Mouse (Mus musculus) ovary, postnatal 36 days (tissue): Measurements from ENCODE around the gene Gm49333.
"Not testable (repeated sequence)": the region's sequence is repeated elsewhere in the genome, so short reads cannot be mapped to it uniquely, and the experiment has no call there.

Source experiments
- DNase-seq: peaks from one replicate; pipeline ENCODE4 v3.0.0; 2022; ENCODE audit warnings: low spot score, mixed read lengths

The Gm49333 gene

DNA sequence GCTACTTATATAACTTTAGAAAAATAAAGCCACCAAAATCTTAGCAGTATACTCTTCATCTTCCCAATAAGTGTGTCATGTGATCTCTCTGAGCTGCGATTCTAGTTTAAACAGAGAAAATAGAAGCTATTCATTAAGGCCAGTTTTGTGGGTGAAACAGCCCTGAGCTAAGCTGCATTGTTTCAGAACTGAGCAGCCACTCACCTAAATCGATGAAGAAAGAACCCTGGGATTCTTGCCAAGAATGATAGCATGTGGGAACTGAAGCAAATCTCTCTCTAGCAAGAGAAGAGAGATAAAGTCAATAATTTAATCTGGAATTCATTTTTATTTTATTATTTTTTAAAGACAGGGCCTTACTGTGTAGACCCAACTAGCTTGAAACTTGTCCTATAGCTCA lies 11.8 kb downstream of the Gm49333 start:
- no peak for DNase-seq

DNA sequence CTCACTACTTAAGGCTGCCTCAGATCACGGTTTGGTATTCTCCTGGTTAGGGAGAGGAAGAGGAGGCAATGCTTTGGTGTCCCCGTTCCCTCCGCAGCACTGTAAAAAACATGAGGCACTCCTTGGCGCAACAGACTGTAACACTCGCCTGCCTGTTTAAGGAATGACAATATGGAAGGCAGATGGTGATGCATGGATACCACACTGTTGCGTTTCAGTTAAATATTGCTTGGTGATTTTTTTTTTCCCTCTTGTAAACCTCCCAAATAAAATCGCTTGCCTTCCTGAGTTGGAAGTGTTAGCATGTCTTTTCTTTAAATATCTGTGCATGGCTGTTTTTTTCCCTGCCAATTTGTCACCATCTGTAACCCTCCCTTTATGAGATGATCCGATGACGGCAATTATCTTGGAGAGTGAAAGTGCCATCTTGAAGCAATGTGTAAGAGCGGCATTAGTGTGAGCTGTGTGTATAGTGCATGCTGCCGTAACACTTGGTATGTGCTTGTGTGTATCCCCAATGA lies 17.5 kb downstream of the Gm49333 start:
- no peak for DNase-seq

DNA sequence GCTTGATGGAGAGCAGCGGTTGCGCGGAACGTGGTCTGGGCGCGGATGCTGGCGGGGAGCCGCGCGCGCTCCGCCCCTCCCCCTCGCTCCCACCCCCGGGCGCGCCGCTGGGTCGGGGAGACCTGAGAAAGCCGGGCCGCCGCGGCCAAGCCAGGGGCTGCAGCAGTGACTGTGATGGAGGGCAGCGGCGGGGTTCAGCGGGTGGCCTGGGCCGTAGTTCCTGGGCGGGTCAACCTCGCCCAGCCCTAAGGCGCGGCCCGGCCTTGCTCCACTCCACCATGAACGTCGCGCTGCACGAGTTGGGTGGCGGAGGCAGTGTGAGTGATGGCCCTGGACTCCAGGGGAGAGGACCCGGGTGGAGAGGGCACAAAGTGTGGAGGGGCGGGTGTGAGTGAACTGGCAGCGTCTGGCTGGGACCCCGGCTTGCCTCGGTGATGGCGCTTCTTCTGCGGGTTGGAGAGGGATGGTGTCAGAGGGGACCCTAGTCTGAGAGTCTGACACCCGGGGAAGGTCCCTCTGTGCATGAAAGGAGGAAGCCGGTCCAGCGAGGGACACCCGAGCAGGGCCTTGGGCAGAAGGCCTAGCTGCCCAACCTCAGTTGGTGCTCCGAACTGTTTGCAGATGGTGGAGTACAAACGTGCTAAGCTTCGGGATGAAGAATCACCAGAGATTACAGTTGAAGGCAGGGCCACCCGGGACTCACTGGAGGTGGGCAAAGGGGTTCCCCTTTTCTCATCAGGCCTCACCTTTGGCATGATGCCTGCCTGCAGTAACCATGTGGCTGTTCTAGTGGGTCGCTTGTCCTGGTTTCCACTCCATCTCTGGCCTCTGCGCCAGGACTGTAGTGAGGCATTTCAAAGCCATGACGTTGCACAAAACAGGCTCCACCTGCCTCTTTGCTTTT lies 18.6 kb downstream of the Gm49333 start, which contains the start of gene Ece2:
Ece2 (plus strand) TSS at position 98 of the 904 bp plus-strand sequence.
- DNase-seq, result peak; percentile 48

DNA sequence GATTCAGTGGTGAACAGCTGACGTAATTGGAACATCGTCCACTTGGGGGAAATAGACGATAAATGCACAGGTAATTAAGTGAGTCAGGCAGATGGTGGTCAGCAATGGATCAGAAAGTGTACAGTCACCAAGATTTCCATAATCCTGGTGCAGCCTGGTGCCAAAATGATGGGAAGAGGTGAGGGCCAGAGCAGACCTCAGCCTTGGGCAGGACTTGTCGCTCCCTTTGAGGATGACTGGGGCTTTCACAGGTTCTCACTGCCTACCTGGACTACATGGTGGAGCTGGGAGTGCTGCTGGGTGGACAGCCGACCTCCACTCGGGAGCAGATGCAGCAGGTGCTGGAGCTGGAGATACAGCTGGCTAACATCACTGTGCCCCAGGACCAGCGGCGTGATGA lies 26.0 kb downstream of the Gm49333 start:
- no peak for DNase-seq

DNA sequence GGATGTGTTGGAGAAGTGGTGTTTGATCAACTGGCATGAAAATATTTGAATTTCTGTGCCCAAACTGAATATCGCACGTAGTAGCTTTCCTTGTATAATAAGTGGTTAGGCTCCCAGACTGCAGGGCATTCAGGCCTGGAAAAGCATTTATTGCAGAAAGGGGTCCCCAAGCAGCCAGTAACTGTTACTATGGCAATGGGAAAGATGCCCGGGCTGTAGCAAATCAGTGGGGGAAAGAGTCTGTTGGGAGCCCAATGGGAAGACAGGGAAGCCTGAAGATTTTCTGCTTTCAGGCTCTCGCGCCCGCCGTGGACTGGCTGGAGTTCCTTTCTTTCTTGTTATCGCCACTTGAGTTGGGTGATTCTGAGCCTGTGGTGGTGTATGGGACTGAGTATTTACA lies 27.0 kb downstream of the Gm49333 start:
- no peak for DNase-seq

DNA sequence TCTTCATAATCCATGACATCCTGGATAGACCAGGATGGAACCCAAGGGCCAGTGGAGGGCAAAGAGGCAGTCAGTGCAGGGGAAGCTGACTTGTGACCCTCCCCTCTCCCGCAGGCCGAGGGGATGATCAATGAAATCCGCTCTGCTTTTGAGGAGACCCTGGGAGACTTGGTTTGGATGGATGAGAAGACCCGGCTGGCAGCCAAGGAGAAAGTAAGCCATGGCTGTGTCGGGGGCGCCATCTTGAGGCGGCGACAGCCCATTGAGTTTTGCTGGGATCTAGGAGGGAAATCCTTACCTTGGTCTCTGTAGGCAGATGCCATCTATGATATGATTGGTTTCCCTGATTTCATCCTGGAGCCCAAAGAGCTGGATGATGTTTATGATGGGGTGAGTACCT lies 30.8 kb downstream of the Gm49333 start:
- DNase-seq, result peak; percentile 71

DNA sequence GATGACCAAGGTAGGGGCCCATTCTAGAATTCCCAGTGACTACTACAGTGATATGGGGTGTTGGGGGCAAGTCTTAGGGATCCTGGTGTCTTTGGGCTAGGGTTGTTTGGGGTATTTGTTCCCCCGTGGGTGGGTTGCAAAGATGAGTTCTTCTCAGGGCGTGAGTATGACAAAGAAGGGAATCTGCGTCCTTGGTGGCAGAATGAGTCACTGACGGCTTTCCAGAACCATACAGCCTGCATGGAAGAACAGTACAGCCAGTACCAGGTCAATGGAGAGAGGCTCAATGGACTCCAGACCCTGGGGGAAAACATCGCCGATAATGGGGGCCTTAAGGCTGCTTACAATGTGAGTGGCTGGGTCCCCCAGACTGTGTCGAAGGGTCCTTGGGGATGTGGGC lies 32.5 kb downstream of the Gm49333 start:
- no peak for DNase-seq

DNA sequence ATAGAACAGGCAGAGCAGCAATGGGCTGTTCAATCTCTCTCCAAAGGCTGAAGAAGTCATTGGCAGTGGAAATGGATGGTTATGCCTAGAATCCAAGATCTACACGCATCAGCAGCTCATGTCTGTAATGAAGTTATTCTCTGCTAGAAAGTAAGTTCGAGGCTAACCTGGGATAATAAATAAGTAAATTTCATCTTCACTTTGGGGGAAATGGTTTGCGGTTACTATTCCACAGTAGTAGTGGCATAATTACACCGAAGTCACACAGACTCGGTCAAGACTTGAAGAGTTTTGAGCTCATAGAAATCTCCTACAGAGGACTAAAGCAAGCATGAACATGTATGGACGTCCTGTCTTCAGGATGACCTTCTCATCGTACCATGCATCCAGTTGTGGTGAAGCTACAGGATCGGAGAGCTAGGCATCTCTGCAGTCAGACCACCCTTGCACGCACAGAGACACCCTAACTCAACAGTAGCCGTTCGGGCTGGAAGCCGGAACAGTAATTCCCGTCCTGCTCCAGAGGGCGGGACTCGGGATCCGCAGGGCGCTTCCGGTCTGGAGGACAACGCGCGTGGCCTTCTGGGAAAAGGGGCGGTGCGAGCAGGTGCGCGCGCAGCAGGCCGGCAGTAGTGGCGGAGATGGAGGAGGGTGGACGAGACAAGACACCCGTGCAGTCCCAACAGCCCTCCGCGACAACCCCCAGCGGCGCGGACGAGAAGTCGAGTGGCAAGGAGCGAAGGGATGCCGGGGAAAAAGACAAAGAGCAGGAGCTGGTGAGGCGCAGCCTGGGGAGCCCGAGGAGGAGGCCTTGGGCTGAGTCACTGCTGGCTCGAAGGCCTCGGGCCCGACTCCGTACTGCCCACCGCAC lies 39.9 kb downstream of the Gm49333 start, which contains the start of gene Psmd2:
Psmd2 (plus strand) TSS at position 577 of the 871 bp plus-strand sequence.
- peak; percentile 97 for DNase-seq

DNA sequence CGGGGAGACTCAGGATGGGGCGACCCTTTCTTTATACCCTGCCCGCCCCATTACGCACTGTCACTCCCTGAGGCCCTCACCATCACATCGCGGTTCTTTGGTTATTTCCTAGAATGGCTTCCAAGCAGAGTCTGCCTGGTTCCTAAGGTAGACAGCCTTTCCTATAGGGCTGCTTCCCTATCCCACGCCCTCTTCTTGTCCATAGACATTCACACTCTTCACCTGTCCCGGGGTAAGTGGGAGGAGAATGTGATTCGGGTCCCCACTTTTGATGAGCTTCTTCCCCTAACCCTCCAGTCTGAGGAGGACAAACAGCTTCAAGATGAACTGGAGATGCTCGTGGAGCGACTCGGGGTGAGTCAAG lies 40.5 kb downstream of the Gm49333 start:
- no peak for DNase-seq

DNA sequence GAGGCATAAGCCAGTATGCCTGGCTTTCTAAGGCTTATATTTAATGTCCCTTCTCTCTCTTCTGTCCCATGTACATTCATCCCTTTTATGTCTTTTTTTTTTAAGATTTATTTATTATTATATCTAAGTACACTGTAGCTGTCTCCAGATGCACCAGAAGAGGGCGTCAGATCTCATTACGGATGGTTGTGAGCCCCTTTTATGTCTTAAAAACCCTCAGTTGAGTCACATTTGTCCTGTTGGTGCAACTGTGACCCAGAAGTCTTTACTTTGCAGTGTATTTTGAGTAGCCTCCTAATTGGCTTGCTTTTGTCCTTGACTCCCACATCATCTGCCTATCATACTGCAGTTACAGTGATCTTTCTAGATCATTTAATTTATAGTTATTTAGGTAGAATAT lies 41.9 kb downstream of the Gm49333 start:
- no peak for DNase-seq

DNA sequence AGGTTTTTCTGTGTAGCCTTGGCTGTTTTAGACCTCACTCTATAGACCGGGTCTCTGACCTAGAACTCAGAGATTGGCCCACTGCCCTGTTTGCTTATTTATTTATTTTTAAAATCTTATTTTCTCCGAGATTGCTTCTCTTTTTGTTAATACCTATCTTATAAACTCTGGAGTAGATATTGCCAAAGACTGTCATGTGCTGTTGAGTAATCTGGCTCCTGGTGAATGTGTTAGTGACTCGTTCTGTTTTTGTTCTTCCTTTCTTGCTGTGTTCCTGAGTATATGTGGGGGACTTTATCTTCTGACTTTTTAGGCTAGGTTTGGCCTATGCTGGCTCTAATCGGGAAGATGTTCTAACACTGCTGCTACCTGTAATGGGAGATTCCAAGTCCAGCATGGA lies 46.3 kb downstream of the Gm49333 start:
- DNase-seq, result no peak

DNA sequence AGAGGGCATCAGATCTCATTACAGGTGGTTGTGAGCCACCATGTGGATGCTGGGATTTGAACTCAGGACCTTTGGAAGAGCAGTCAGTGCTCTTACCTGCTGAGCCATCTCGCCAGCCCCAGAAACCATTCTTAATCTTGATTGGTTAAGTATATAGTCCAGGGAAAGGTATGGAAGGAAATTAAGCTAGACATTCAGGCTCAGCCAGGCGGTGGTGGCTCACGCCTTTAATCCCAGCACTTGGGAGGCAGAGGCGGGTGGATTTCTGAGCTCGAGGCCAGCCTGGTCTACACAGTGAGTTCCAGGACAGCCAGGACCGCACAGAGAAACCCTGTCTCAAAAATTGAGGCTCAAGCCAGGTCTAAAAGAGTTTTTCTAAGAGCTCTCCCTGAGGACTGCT lies 56.6 kb downstream of the Gm49333 start, which contains the start of gene Eif4g1:
Eif4g1 (plus strand) TSS at position 301 of the 400 bp plus-strand sequence.
- not testable (repeated sequence) for DNase-seq

DNA sequence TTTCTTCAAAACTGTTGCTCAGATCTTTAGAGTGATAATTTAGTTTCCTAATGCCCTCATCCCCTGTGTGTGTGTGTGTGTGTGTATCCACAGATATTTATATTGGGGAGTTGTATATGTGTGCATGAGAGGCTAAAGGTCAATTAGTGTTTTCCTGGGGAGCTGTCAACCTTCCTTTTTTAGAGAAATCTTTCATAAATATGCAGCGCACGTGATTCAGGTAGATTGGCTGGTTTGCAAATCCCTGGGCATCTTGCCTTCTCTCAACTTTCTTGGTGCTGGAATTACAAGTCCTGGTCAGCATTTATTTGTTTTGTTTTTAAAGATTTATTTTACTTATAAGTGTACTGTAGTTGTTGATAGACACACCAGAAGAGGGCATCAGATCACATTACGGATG lies 58.9 kb downstream of the Gm49333 start:
- DNase-seq, result no peak

DNA sequence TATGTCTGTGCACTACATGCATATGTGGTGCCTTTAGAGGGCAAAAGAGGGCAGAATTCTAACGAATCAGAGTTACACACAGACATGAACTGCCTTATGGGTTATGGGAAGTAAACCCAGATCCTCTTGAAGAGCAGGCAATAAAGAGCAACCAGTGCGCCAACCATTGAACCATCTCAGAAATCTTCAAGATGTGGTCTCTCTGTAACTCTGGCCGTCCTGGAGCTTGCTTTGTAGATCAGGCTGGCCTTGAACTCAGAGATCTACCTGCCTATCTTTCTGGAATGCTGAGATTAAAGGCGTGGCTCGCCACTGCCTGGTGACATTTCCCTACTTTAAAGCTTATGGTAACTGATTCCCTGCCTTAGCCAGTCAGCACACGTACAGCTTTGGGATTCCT lies 60.5 kb downstream of the Gm49333 start:
- no peak for DNase-seq

DNA sequence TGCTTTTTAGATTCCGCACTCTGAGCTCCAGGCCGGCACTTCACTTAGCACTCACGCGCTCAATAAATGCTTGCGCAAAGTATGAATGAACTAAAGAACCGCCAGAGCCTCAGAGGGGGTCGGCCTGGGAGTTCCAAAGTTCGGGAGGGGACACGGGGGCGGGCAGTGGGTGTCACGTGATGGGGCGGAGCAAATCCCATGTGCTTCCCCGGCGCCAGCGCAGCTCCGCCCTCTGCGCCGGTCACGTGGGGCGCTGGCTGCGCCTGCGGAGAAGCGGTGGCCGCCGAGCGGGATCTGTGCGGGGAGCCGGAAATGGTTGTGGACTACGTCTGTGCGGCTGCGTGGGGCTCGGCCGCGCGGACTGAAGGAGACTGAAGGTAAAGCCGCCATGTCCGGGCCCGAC lies 61.1 kb downstream of the Gm49333 start:
- peak; percentile 97 for DNase-seq

DNA sequence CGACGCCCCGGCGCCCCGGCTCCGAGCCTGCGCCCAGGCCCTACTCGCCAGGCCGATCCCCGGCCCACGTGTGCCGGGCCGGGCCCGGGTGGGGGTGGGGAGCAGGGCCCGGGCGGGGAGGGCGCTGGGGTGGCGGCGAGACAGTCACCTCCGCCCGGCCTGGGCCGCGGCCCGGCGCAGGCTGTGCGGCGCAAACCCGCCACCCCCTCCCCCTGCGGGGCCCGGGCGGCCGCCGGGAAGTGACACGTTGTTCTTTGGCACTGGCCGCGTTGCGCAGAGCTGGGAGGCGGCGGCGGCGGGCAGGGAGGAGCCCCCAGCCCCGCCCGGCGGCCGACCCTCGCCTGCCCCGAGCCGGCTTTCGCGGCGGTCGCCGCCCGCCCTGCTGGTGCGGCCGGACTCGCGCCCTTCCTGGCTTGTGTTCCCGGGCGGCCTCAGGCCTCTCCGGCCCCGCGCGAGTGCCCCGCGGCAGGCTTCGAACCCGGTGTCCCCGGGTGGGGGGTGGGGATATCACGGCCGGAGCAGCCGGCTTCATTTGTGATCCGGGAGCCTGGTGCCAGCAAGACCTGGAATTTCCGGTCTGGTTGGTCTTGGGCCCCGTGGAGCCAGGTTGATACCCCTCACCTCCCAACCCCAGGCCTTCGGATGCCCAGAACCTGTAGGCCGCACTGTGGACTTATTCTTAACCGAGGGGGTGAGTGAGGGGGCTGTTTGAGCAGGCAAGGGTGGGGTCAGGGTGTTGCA lies 61.7 kb downstream of the Gm49333 start:
- peak; percentile 66 for DNase-seq

DNA sequence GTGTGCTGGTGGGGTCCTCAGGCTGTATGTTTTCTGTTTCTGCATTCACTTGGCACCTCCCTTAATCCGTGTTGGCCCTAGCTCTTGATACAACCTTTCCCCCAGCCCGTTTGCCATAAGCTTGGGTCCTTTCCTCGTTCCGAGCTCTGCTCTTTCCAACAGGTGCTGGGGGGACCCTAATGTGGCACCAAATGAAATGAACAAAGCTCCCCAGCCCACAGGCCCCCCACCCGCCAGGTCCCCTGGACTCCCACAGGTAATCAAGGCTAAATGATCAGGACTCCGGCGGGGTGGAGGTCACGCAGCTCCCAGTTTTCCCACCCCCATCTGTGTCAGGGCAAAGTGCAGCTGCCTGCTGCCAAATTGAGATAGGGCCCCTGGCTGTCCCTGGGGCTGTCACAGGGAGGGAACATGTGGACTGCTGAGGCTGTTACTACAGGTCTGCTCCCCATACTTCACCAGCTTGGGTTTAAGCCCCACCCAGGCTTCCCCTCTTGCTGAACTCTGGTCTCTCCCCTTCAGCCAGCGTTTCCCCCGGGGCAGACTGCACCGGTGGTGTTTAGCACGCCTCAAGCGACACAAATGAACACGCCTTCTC lies 62.4 kb downstream of the Gm49333 start:
- DNase-seq, result peak; percentile 41

DNA sequence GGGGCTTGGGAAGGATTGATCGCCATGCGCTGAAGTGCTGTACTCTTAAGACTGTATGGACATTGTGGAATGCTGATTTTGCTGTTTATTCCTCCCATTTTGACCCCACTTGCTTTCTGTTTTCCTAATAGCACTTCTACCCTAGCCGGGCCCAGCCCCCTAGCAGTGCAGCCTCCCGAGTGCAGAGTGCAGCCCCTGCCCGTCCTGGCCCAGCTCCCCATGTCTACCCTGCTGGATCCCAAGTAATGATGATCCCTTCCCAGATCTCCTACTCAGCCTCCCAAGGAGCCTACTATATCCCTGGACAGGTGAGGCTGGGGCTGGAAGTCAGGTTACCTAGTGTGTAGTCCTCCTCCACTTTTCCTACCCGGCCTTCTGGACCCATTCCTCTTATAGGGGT lies 63.8 kb downstream of the Gm49333 start:
- DNase-seq, result no peak

DNA sequence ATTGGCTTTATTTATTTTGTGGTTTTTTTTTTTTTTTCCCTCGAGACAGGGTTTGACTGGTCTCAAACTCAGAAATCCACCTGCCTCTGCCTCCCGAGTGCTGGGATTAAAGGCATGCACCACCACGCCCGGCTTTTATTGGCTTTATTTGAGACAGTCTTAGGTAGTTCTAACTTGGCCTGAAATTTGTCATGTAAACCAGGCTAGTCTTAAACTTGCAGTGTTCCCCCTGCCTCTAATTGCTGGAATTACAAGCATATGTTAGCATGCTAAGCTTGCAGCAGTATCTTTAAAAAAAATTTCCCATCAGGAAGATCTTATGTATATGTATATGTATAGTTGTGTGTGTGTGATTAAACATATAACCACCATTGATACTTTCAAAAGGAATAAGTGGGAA lies 65.3 kb downstream of the Gm49333 start:
- no peak for DNase-seq

DNA sequence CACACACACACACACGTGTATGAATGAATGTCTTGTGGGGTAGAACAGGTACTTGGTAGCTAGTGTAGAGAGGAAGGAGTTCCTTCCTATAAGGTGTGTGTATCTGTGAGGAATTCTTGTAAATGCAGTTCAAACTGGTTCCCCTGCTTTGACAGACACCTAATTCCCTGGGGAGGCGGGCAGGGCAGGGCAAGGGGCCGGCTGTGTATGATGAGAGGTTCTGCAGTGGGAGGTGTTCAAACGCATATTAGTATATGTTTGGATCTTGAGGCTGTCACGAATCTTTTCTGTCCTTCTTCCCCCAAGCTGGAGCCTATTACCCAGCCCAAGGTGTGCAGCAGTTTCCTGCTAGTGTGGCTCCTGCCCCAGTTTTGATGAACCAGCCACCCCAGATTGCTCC lies 66.0 kb downstream of the Gm49333 start:
- DNase-seq, result no peak

DNA sequence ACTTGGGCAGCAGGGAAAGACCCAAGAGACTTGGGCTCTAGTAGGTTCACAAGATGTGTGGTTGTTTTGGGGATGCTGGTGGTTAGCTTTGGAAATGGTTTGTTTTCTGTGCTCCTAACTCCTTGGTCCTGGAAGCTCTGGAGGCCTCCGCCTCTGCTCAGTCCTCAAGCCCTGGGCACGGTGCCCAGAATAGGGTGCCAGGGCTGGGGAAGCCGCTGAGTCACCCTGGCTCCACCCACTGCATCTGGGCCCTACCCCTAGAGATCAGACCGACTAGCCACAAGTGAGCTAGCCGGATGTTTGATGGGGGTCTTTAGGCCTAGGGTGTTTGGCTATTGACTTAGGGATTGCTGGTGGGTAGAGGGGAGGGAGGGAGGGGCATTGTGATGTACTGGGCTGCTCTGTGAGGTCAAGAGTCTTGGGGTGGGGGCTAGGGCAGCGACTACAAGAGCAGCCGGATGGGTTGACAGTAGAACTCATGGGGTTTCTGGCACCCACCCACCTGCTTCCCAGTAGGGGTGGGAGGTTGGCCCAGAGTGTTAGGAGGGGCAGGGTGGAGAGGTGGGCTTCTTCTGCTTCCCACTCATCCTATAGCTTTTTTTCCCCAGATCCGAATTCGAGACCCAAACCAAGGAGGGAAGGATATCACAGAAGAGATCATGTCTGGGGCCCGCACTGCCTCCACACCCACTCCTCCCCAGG lies 66.7 kb downstream of the Gm49333 start:
- peak; percentile 86 for DNase-seq
